Mouse (Mus musculus): ENCODE results near the gene Mlh3.
A peak's percentile ranks its signal among the peaks of the same experiment; 100 is the strongest.
"Not testable (repeated sequence)": the region's sequence is repeated elsewhere in the genome, so short reads cannot be mapped to it uniquely, and the experiment has no call there.

The Mlh3 gene

DNA sequence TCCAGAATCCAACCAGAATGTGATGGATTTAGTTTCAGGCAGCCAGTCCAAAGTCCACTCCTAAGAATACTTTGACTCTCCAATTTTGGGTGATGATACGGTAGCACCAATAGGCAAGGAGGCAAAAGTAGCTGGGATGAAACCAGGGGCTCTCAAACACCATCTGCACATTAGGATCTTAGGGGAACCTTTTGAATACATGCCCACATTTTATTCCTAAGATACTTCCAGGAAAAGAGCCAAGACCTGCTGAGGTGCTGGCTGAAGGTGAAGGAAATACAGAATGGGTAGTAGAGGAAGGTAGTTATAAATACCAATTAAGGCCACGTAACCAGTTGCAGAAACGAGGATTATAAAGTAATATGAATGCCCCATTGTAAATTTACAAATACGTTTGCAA is 11.4 kb upstream of the Mlh3 start:
- DNase-seq (ENCODE audit: inconsistent age in 2 of 2, low spot score in 1 of 2), result not testable (repeated sequence)

DNA sequence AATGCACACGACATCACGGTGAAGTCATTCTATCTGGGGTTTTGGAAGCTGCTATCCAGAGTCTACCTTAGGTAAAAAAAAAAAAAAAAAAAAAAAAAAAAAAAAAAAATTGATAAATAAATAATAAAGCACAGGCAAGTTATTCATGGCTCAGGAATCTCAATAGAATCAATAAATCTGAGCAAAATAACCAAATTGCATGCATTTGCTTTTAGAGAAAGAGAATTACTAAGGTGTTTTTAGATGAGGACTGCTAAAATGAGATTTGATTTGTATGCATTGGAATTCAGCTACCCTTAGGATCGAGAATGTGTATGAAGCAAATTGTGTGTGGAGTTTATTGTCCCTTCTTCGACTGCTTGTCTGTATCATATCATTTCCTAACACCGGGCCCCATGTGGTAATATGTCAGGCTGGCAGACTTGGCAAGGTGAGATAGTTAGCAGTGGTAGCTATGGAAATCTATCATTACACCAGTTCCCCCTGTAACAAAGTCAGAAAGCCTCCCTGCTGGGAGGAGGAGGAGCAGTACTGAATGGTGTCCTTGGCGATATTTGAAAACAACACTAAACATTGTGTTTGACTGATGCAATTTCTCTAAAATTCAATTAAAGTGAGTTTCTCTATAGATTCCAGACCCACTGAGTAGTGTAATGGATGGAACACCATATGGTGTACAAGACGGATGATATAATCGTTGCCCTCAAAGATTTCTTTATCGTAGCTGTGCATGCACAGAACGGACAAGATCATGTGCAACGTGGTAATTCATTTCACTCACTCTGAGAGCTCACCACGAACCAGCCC is 10.6 kb upstream of the Mlh3 start:
- DNase-seq (ENCODE audit: inconsistent age in 2 of 2, low spot score in 1 of 2), result peak in 1 of 2 experiments; percentile 34

GRCm38 (mm10) chr12:85280105-85280844 is 9.9 kb upstream of the Mlh3 start:
- DNase-seq (ENCODE audit: inconsistent age in 2 of 2, low spot score in 1 of 2), result peak; percentile 97 to 100

- DNase-seq (ENCODE audit: inconsistent age in 2 of 2, low spot score in 1 of 2), result no peak
Measured at GRCm38 (mm10) chr12:85279396-85280080, 9.1 kb upstream of the Mlh3 start.

DNA sequence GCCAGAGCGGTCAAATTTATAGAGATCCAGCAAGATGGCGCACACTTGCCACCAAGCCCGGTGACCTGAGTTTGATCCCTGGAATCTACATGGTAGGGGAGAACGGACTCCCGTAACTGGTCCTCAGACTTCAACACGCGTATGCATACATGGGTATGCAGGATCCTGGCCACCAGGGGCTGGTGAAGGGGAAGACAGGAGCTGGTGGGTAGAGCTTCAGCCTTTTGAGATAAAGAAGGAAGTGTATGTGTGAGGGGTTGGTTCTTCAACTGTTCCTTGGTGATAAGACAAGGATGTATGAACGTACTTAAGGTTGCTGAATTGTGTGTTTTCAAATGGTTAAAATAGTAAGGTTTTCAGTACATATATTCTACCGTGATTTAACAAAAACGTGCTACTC is 8.5 kb upstream of the Mlh3 start:
- DNase-seq (ENCODE audit: inconsistent age in 2 of 2, low spot score in 1 of 2), result no peak

GRCm38 (mm10) chr12:85276273-85276672 is 5.9 kb upstream of the Mlh3 start:
- no peak for DNase-seq (ENCODE audit: inconsistent age in 2 of 2, low spot score in 1 of 2)

DNA sequence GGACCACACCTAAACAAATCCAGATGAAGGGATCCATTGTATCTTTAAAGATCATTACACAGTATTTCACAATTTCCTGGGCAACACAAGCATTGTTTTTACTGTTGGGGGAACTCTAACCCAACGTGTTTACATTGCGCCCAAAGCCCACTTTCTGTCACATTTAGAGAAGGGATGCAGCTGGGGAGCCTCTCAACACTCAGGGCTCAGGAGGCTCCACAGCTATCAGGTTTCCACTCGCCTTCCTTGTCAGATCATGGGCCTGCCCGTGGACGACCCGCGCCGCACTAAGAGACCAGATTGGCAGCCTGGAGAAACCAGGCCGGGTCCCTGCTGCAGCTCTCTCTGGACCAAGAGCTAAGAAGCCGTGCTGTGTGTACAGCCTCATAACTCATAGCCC is 3.1 kb upstream of the Mlh3 start:
- no peak for DNase-seq (ENCODE audit: inconsistent age in 2 of 2, low spot score in 1 of 2)

DNA sequence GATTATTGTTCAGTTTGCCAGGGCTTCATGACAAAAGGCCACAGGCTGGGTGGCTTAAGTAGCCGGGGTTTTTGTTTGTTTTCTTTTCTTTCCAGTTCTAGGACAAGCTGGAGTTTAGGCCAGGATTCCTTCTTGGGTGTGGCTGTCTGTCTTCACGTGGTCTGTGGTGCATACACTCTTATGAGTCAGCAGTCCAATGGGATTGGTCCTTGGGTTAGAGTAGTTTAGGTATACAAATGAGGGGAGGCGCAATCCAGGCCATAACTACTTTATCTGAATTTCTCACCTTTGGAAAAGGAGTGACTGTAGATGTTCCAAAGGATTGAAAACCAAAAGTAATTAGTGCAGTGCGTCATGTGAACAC is 1.4 kb upstream of the Mlh3 start:
- no peak for DNase-seq (ENCODE audit: inconsistent age in 2 of 2, low spot score in 1 of 2)

DNA sequence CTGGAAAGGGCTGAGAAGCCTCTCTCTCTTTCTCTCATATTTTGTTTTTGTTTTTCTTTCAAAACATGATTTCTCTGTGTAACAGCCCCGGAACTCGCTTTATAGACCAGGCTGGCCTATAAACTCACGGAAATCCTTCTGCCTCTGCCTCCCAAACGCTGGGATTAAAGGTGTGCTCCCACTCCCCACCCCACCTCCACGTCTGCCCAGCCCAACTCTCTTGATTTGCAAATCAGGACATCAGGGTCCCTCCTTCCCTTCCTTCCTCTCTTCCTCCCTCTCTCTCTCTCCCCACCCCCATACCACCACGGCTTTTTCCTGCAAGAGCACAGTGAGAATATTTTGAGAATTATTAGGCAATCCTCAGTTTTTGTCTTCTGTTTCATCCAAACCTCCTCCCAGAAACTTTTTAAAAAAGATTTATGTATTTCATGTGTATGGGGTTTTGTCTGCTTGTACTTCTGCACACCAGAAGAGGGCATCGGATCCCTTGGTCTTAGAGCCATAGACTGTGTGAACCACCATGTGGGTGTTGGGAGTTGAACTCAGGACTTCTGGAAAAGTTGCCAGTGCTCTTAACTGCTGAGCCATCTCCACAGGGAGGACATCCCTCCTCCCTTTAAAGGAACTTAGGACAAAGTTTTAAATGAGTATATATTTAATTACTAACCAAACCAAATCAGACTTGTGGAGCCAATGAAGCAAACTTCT is 888 bp upstream of the Mlh3 start:
- DNase-seq (ENCODE audit: inconsistent age in 2 of 2, low spot score in 1 of 2), result no peak

GRCm38 (mm10) chr12:85269821-85270220 is 578 bp downstream of the Mlh3 start:
- no peak for DNase-seq (ENCODE audit: inconsistent age in 2 of 2, low spot score in 1 of 2)

GRCm38 (mm10) chr12:85266248-85266647 is 4.2 kb downstream of the Mlh3 start:
- no peak for DNase-seq (ENCODE audit: inconsistent age in 2 of 2, low spot score in 1 of 2)

GRCm38 (mm10) chr12:85264940-85265339 is 5.5 kb downstream of the Mlh3 start:
- DNase-seq (ENCODE audit: inconsistent age in 2 of 2, low spot score in 1 of 2), result no peak

GRCm38 (mm10) chr12:85264531-85264930 is 5.9 kb downstream of the Mlh3 start:
- no peak for DNase-seq (ENCODE audit: inconsistent age in 2 of 2, low spot score in 1 of 2)

DNA sequence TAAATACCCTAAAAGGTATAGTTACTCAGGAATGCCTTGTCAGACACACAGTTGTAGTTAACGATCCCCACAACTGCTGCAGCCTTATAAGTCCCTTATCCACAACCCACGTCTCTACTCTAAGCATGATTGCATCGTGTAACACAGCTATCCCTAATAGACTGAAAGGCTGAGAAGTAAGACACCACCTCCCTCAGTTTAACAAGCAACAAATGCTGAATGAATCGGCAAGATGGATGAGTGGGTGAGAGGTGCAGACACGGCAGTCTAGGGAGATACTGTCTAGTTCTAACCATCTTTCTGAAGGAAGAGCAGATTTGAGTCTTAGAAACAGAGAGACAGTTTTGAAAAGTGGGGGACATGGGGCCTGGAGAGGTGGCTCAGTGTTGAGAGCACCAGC is 7.2 kb downstream of the Mlh3 start:
- no peak for DNase-seq (ENCODE audit: inconsistent age in 2 of 2, low spot score in 1 of 2)

DNA sequence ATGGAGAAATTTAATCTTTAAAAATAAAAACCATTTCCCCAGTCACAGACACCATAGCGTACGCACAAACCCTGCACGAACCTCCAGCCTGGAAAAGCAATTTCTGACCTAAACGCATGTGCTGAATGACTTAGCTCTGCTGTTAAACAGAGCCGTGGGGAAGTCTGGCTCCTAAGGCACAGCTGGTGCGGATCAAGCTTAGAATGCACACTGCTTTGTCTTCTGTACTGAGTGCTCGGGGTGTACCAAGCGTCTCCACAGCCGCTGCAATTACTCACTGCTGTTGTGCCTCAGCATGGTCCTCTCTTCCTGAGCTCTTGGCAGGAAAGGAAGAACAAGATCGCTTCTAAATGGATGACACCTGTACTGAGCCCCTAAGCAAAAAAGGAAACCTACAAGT is 7.9 kb downstream of the Mlh3 start:
- DNase-seq (ENCODE audit: inconsistent age in 2 of 2, low spot score in 1 of 2), result no peak

DNA sequence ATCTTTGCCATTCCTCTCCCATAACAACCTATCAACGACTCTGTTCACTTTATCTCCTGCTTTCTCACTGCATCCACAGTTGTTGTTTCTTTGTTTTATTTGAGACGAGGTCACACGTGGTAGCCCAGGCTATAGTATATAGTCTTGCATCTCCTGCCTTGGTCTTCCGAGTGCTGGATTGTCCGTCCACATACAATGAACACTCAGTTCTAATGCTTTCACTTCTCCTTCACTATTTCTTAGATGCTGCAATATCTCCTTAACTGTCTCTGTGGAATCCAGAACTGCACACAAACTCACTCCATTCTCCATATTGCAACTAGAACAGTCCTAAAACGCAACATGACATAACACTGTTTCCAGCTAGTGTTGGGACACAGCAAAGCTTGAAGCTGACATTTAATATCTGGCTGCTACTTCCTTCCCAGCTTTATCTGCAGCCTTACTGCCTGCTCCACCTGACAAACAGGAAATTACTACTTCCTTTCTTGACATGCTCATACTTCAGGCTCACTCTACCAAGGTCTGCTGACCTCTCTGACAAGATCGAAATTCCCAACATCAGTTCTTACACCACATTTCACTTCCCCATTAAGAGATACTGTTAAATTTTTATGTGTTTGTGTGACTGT is 13.3 kb downstream of the Mlh3 start:
- no peak for DNase-seq (ENCODE audit: inconsistent age in 2 of 2, low spot score in 1 of 2)

DNA sequence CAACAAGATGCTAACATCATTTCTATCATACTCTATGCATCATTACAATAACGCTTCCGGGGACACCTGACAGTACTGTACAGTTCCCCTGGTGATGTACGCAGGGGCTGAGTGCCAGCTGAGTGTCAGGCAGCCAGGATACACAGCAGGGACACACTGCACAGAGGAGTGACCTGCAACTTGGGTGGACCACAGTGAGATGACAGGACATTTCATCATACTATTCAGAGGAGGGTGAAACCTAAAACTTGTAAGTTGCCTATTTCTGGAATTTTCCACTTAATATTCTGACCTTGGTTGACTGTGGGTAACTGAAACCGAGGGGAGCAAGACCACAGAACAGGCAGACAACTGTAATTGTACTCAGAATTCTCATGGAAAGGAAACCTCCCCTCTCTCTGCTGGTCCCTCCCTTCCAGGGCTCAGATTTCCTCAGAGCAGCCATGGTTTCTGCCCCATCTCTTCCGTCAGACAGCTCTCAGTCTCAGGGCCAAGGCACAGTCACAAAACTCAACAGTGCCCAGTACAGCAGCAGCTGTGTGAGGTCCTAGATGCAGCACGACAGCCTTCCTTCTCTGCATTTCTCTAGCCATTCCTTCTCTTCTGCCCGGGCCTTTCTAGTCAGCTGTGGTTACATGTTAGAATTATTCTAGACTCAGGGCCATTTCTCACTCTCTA is 14.2 kb downstream of the Mlh3 start:
- no peak for DNase-seq (ENCODE audit: inconsistent age in 2 of 2, low spot score in 1 of 2)

GRCm38 (mm10) chr12:85252083-85252482 is 18.3 kb downstream of the Mlh3 start:
- no peak for DNase-seq (ENCODE audit: inconsistent age in 2 of 2, low spot score in 1 of 2)

- no peak for DNase-seq (ENCODE audit: inconsistent age in 2 of 2, low spot score in 1 of 2)
Measured at GRCm38 (mm10) chr12:85237553-85237952, 32.8 kb downstream of the Mlh3 start.
